Mouse (Mus musculus) myocyte (in vitro differentiated cells): ENCODE measurements at regions not wholly inside any gene's neighbourhood (a gene's known extent, or its start where the extent isn't known, plus 50 kb on each side); places are given as distances from the start of the nearest gene placed in this dataset.

Source experiments
- CEBPB ChIP-seq: IDR thresholded peaks from 2 replicates; pipeline ENCODE4 v1.6.1; 2011; ENCODE audit warnings: mild to moderate bottlenecking, moderate library complexity; ENCODE audit not compliant: poor library complexity, insufficient read depth, severe bottlenecking
- E2F4 ChIP-seq: IDR thresholded peaks from one replicate; pipeline ENCODE4 v1.6.1; 2011; ENCODE audit warnings: mild to moderate bottlenecking, control low read depth, moderate library complexity; ENCODE audit not compliant: insufficient read depth
- MAX ChIP-seq: IDR thresholded peaks from one replicate; pipeline ENCODE4 v1.6.1; 2011; ENCODE audit warnings: low read depth, mild to moderate bottlenecking, control low read depth
- MYOD1 ChIP-seq, 3 experiments: IDR thresholded peaks; one replicate each; pipeline ENCODE4 v1.6.1; 2011; ENCODE audit warnings: control low read depth in 2 of 3, low read depth in 2 of 3, mild to moderate bottlenecking in 2 of 3, moderate library complexity in 1 of 3; ENCODE audit not compliant: insufficient read length in 2 of 3, control insufficient read depth in 1 of 3
- MYOG ChIP-seq, 3 experiments: IDR thresholded peaks; one replicate each; pipeline ENCODE4 v1.6.1; 2011; ENCODE audit warnings: control low read depth in 2 of 3, low read depth in 2 of 3, mild to moderate bottlenecking in 2 of 3; ENCODE audit not compliant: insufficient read length in 2 of 3, control insufficient read depth in 1 of 3, insufficient read depth in 1 of 3
- POLR2A ChIP-seq: IDR thresholded peaks from one replicate; pipeline ENCODE4 v1.6.1; 2011; ENCODE audit warnings: low read depth, mild to moderate bottlenecking, control low read depth, moderate library complexity; ENCODE audit not compliant: insufficient read length
- POLR2AphosphoS2 ChIP-seq: IDR thresholded peaks from one replicate; pipeline ENCODE4 v1.6.1; 2011; ENCODE audit warnings: low read depth, control low read depth; ENCODE audit not compliant: insufficient read length
- SRF ChIP-seq: IDR thresholded peaks from one replicate; pipeline ENCODE4 v1.6.1; 2011; ENCODE audit warnings: low read depth; ENCODE audit not compliant: control insufficient read depth, insufficient read length
- TCF12 ChIP-seq: IDR thresholded peaks from one replicate; pipeline ENCODE4 v1.6.1; 2011; ENCODE audit warnings: mild to moderate bottlenecking, control low read depth; ENCODE audit not compliant: poor library complexity, insufficient read depth, severe bottlenecking
- USF1 ChIP-seq: IDR thresholded peaks from one replicate; pipeline ENCODE4 v1.6.1; 2011; ENCODE audit warnings: low read depth, mild to moderate bottlenecking, control low read depth, moderate library complexity

DNA sequence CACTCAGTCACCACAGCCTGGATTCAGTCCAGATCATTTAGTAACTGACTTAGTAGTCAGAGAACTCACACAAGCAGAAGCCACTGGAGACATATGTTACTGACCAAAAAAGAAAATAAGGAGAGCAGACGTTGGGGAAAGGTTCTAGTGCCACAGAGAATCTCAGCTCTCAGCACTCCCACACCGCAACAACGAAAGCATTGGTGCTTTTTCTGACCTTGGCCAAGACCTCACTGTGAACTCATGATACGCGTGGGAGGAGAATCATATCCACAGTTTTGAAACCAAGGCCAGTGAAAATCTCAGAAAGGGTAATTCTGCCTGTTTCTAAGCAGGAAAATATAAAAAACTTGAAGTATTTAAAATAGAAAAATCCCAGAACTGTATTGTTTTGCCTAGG lies 591.0 kb downstream of the Hs3st4 start:
- TF ChIP-seq POLR2A (no peak), POLR2AphosphoS2 (no peak), MAX (no peak), CEBPB (no peak), MYOG (IDR thresholded peaks at IDR 0.05; ENCODE audit: control insufficient read depth in 1 of 3, insufficient read depth in 1 of 3, insufficient read length in 2 of 3, low read depth in 2 of 3) (no peak), USF1 (no peak), MYOD1 (IDR thresholded peaks at IDR 0.05; ENCODE audit: control insufficient read depth in 1 of 3, insufficient read length in 2 of 3, low read depth in 2 of 3) (no peak), SRF (no peak), E2F4 (no peak), TCF12 (no peak)
